Mouse (Mus musculus) ZHBTc4 (cell line): ENCODE results near the gene Ttyh2.

Experiments used
- DNase-seq: peaks from one replicate; pipeline ENCODE4 v3.0.0-alpha.2; 2011; ENCODE audit warnings: low read depth, low spot score

The Ttyh2 gene

DNA sequence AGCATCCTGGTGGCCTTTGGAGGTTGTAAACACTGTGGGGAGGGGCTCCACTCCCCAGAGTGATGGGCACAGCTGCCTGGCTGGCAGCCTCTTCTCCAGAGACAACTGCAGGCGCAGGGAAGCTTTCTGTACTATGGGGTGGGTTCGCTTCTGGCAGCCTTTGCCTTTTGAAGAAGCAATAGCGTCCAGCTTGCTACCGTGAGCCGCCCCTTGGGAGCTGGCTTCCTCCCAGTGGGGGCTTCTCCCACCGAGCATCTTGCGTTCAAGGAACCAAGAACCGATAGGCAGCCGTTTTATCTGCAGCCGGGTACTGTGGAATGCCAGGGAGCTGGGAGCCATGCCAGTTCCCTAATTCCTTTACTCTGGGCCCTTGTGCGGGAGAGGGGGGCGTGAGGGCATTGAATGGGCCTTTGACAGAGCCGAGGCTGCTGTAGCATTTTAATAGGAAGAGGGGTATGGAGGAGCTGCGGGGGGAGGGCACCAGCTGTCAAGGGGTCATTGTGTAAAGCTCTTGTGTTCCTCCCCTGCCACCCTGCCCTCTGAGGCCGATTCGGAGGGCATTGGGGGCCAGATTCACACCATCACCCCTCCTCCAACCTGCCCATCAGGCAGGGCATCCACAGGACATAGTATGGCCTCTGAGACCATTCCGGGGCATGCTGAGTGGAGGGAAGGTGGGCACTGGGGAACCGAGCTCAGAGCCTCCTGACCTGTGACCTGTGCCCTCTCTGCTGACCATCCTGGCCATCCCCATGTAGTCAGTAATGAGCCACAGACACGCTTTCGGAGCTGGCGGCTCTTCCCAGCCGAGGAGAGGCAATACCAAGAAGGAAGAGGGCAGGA is 29.1 kb downstream of the Ttyh2 start:
- no peak for DNase-seq

DNA sequence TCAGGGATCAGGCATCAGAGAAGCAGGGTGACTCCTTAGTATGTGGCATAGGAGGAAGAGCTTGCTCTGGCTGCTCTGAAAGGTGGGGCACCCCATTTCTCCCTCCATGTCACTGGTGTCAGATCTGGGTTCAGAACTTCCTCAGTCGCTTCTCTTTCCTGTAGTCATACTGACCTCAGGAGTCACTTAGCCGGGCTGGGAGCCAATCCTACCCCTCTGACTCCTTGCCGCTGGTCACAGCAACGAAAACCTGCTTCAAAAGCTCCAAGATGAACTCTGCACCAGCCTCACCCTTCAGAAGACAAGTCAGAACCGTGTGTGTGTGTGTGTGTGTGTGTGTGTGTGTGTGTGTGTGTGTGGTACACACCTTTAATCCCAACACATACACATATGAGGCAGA is 31.1 kb downstream of the Ttyh2 start:
- DNase-seq, result no peak

DNA sequence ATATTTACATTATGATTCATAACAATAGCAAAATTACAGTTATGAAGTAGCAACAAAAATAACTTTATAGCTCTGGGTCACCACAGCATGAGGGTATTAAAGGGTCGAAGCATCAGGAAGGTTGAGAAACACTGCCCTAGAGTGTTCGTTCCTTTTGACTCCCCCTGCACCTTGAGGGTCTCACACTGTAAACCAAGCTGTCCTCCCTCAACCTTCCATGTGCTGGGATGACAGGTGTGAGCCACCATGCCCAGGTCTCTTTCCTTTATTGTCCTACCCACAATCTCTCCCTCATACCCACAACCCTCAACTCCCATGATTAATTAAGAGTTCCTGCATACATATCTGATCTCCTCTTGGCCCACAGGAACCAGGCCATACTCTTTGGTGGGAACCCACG is 36.2 kb downstream of the Ttyh2 start:
- DNase-seq, result no peak

DNA sequence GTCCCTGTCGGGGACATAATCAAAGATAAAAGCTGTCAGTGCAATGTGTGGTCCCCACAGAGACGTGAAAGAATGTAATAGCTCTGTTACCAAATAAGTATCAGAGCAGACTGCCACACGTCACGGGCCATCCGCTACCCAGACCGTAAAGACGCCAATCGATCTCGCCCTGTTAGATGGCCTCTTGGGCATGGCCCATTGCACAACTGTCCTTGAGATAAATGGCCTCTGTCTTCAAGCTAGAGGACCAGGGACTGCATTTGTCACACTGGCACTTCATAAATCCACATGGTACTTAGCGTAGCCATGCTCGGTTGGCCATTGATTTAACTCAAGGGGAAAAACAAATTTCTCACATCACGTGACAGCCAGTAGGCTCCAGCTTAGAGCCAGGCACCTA is 36.6 kb downstream of the Ttyh2 start:
- no peak for DNase-seq

DNA sequence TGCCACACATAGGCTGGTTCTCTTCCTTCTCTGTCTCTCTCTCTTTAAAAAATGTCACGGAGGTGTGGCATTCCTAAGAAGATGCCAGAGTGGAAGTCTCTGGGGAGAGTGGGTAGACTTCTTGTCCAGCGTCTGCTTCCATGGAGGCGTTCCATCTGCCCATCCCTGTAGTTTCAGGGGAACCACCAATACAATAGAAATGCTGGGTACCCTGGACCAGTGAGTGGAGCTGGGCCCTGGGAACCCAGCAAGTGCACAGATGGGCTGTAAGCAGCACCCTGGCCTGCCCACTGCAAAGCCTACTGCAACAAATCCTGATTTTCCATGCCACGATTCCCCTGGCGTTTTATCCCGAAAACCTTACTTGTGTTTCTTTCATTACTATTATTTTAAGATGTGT is 39.3 kb downstream of the Ttyh2 start:
- no peak for DNase-seq

DNA sequence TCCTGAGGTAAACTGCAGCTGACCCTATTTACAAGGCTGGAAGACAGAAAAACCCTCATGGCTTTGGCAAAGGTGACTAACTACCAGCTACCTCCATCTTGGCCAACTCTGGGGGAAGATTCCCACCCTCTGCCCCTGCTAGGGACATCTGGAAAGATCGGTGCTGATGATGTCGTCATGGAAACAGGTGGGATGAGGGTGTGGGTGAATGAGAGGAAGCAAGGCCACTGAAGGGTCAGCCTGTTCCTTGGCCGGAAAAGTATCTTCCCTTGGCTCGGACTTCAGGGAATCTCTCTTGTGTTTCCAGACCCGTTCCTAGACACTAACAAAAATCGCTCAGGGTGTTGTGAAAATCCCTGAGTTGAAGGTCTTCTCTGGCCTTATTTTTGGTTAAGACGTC is 40.3 kb downstream of the Ttyh2 start:
- DNase-seq, result no peak

DNA sequence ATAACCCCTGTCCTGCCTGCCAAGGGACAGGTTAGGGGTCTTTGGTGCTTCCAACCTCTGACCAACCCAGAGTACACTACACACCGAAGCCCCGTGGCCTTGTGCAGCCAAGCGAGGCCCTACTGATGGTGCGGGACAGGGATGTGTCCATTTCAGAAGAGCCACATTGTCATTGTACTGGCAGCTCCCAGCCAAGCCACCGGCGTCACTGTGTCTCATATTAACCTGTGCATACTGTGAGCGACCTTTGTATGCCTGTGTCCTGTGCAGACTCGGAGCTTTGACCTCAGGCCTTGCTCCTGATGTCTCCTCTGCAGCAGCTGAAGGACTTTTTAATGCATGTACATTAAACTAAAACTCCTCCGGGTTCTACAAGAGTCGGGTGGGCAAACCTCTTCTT is 45.3 kb downstream of the Ttyh2 start:
- no peak for DNase-seq

DNA sequence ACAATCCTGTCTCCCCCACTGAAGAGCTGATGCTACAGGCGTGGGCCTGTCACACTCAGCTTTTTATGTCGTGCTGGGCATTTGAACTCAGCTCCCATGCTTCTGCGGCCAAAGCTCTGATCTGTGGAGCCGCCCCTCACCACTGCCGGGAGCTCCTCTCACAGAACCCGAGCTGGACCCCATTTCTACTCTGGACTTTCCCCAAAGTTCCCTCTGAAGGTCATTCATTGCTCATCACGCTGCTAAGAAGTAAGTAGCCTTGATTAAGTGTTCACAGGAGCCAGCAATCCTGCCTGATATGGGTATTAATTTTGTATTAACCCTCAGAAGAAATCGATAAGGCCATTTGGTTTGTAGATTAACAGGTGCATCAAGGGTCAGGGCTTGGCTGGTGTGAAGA is 47.2 kb downstream of the Ttyh2 start:
- DNase-seq, result no peak

GRCm38 (mm10) chr11:114723030-114723429 is 47.8 kb downstream of the Ttyh2 start:
- DNase-seq, result no peak

DNA sequence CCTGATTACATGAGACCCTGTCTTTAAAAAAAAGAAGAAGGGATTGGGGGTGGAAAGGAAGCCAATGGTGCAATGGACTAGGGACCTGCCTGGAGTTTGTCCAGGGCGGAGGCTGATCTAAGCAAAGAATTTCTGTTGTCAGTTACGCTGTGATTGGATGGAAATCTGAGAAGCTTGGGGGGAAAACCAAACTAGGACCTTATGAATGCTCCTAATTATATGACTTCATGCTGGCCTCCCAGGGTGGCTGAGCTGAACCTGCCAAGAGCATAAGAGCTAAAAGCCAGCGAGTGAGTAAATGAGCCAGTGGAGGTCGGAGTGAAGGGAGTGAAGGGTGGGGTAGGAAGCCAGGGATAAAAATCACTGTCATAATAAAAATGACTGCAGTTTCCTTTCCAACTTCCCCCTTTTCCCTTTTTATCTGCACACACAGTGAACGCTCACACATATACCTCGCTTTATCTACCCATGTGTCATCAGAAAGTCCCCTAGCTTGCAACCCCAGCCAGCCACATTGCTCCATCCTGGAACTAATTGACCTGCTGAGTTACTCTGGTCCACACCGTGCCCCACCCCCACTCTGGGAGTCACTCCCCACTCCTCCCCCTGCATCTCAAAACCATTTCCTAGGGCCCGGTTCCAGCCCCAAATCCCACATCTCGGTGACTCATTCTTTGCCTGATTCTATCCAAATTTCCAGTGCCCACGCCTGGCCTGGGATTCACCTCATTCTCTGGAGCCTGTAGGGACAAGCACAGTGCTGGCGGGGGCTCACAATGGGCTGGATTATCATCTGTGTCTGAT is 49.8 kb downstream of the Ttyh2 start:
- no peak for DNase-seq

GRCm38 (mm10) chr11:114726965-114727825 is 52.0 kb downstream of the Ttyh2 start, which contains the start of gene Dnaic2:
Gene Dnaic2, plus strand, starts transcription at chr11:114727408.
- peak; percentile 92 for DNase-seq

- DNase-seq, result no peak
These were observed 52.6 kb downstream of the Ttyh2 start for GRCm38 (mm10) chr11:114727826-114728186.

DNA sequence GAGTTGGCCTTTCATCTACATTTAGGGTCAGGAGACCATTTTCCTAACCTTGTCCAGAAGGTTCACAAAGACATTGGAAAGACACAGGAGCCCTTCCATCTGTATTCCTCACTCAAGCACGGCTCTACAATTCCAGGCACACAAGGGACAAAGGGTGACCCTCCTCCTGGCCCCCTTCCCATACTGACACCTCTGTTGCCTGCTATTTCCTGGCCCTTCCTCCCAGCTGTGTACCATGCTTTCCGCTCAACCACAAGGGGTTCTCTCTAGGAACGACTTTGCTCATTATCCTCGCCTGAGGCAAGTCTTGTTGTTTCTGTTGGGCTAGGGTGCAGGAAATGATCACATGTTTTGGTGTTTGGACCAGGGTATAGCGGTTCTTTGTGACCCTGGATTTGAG is 53.1 kb downstream of the Ttyh2 start:
- DNase-seq, result no peak

GRCm38 (mm10) chr11:114729832-114730363 is 54.7 kb downstream of the Ttyh2 start:
- DNase-seq, result peak; percentile 72

DNA sequence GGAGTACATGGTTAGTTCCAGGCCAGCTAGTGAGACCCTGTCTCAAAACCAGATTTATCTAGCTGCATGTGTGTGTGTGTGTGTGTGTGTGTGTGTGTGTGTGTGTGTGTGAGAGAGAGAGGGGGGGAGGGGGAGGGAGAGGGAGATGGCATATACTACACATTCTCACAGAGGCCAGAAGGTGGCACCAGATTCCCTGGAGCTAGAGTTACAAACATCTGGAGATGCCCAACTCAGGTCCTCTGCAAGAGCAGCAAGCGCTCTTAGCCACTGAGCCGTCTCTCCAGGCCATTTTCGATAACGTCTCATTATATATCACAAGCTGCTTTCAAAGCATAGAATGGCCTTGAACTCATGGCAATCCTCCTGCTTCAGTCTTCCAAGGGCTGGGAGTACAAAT is 56.5 kb downstream of the Ttyh2 start:
- DNase-seq, result peak; percentile 79

GRCm38 (mm10) chr11:114732890-114733289 is 57.7 kb downstream of the Ttyh2 start:
- DNase-seq, result peak; percentile 57

GRCm38 (mm10) chr11:114736111-114736510 is 60.9 kb downstream of the Ttyh2 start:
- DNase-seq, result no peak

DNA sequence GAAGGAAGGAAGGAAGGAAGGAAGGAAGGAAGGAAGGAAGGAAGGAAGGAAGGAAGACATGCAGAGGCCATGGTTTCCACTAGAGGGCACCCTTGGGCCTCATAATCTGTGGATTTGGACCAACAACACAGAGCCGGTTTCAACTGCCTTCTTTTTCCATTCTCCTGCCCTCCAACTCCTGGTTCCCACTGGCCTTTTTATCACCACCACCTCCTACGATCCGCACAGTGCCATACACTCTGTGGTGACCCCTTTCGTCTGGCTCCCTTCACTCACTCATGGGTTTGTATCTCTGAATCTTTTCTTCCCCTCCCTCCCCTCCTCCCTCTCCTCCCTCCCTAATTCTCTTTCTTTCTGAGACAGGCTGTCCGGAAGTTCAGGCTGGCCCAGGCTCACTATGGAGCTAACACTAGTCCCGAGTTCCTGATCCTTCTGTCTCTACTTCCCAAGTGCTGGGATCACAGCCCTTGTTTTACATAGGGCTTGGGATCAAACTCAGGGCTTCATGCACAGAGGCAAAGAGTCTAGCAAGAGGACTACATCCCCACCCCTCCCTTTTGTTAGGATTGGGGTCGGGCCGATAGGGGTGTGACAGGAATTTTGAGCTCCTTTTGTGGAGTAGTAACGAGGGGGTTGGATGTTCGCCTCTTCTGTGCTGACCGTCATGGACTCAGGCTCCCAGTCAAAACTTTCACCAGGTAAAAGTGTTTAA is 61.8 kb downstream of the Ttyh2 start:
- peak; percentile 86 for DNase-seq

DNA sequence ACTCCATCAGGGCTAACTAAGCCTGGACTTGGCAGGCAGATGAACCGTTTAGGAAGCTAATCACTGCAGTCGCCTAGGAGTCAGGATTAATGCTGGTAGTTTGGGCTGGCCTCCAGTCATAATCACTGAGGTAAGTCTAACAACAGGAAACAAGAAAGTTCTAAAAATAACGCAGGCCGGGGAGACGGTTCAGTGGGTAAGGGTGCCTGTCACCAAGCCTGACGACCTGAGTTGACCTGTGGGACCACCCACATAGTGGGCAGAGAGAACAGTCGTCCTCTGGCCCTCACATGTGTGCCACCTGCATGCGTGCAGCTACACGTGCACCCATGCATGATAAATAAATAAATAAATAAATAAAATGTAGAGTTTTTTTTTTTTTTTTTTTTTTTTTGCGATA is 65.4 kb downstream of the Ttyh2 start:
- no peak for DNase-seq

DNA sequence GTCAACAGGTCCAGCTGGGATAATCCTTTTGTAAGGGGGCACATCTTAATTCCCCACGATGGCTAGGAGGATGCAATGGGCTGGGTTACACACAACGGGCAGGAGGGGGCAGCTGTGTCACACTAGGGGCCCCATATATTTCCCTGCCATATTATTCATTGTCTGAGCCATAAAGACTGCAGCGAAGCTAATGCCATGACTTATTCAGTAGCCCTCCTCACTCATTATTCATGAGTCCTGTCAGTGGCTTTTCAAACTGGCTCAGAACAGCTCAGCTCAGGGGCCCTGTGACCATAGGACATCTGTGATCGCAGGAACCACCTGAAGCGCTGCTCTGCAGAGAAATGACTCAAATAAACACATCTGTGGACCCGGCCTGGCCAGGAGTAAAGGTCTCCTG is 66.2 kb downstream of the Ttyh2 start:
- DNase-seq, result no peak

GRCm38 (mm10) chr11:114745134-114745533 is 69.9 kb downstream of the Ttyh2 start:
- DNase-seq, result peak; percentile 93
